Mouse (Mus musculus) lung, adult 2 months (tissue): ENCODE measurements around the gene Cdk5rap2.

ENCODE experiments used
- CTCF ChIP-seq: fragments of 200-500 bp; IDR thresholded peaks from 2 replicates; pipeline ENCODE4 v1.5.1; 2011; ENCODE audit warnings: mild to moderate bottlenecking, low read length, control low read depth; ENCODE audit not compliant: insufficient read depth
- POLR2A ChIP-seq: fragments of 200-500 bp; IDR thresholded peaks from 2 replicates; pipeline ENCODE4 v1.6.1; 2011; ENCODE audit warnings: low read depth, mild to moderate bottlenecking, control low read depth, low read length, borderline replicate concordance; ENCODE audit errors: extremely low read depth

DNA sequence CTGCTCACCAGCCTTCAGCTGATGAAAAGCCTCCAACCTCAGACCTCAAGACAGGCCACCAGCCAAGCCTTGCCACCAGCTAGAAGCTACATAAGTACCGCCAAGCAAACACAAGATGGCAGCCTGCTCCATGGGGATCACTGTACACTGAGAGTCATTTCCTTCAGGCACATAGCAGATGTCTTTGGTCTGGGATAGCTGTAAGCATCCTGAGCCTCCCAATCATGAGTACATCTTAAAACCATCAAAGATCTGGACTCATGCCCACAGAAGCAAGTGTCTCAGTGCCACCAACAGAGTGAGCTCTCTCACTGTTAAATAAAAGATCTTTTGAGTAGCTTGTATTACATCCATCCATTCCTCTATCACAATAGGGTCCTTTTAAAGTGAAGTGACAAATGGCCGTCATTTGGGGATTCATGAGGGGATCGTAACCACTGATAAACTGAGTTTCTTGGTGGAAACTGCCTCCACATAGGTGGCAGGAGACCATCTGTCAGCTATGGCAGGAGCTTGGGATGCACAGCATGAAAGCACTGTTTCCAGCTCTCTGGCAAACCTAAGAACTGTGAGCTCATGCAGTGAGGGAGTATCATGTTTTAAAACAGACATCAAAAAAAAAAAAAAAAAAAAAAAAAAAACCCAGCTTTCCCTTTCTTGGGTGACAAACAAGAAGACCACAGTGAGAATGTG, 150.4 kb downstream of the Cdk5rap2 start:
- TF ChIP-seq POLR2A (no peak), CTCF (no peak)
